Mouse (Mus musculus): ENCODE data around the gene Sae1. TPM values are rescaled to one million over a fixed set of nuclear protein-coding genes. Genes with fewer than 3 reads are reported as not detected.
"Not testable (repeated sequence)": the region's sequence is repeated elsewhere in the genome, so short reads cannot be mapped to it uniquely, and the experiment has no call there.

Sae1 gene
- polyA plus RNA-seq, 1 experiment from 2014 or later, result 232 TPM

DNA sequence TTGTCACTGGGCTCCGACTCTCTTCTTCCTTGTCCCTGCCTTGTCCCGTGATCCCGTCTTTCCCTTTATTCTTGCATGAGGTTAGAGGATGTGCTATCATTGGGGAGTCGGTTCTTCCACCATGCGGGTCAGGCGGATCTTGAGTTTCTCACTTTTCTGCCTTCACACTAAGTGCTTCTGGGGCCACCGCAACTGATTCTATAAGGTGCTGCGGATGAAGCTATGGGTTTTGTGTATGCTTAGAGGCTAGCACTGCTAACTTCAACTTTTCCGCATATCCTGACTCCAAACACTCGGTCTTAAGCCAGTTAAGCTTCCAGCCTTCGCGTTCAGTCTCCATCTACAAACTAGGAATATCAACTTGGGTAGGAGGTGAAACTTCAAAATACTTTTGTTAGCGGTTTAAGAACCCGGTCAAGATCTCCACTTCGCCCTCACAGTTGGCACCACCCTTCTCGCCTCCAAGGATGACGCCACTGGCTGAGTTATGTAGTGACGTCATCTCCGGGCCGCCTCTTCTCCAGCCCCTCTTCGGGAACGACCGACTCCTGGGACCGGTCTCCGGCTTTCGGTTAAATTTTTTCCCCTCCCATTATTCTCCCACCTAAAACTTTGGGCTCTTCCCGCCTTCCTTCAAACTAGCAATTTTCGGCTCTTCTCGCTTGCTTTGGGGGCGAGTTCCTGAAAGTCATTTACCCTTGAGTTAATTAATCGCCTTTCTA is 11.7 kb upstream of the Sae1 start:
- H3K4me2 ChIP-seq (ENCODE audit: low read depth, low read length), result peak overlapping the region; percentile 74
- peaks cover 9% of the 10 kb centered on the region for H3K4me1 ChIP-seq (ENCODE audit: control insufficient read depth, insufficient read depth, low read length)
- ATAC-seq (ENCODE audit: low read depth) (peak; percentile 81), DNase-seq (ENCODE audit: low spot score) (peak; percentile 97)
- peak overlapping the region; percentile 100 for H3K27ac ChIP-seq (replicated peaks; ENCODE audit: low read depth, low read length)
- no peaks in the 10 kb centered on the region for H3K36me3 ChIP-seq (ENCODE audit: control insufficient read depth, insufficient read depth, low read length)
- WGBS, result under 1% methylated on average over 31 of the region's 31 CpGs
- peak overlapping the region; percentile 88 for H3K4me3 ChIP-seq (ENCODE audit: low read depth, low read length)
- peak overlapping the region; percentile 100 for H3K9ac ChIP-seq (ENCODE audit: low read depth, low read length)
- H3K27me3 ChIP-seq (replicated peaks; ENCODE audit: control insufficient read depth, insufficient read depth, low read length), result no peaks in the 10 kb centered on the region
- H3K9me3 ChIP-seq (ENCODE audit: control insufficient read depth, low read length), result no peaks in the 10 kb centered on the region

DNA sequence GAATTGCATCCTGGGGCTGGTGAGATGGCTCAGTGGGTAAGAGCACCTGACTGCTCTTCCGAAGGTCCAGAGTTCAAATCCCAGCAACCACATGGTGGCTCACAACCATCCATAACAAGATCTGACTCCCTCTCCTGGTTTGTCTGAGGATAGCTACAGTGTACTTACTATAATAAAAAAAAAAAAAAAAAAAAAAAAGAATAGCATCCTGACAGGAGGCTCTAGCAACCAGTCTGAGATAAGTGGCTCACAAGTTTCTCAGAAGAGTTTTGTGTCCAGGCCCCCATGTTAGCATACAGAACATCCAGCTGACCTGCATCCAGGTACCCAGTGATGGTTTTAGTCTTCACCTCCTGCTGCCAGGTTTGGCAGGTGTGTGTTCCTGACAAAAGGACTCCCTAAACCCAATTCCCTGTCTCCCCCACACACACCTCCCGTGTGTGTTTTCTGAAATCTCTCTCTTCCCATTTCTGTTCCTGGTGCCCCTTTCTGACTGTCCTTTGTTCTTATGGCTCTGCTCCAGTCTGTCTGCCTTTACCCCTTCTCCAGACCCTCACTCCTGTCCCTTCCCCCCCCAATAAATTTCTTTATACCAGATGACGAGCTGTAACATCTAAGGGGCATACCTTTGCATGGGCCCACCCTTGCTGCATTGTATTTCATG is 10.9 kb upstream of the Sae1 start:
- Histone ChIP-seq H3K4me3 (ENCODE audit: low read depth, low read length) (peak overlapping the region; percentile 88), H3K9me3 (ENCODE audit: control insufficient read depth, low read length) (no peaks in the 10 kb centered on the region)

DNA sequence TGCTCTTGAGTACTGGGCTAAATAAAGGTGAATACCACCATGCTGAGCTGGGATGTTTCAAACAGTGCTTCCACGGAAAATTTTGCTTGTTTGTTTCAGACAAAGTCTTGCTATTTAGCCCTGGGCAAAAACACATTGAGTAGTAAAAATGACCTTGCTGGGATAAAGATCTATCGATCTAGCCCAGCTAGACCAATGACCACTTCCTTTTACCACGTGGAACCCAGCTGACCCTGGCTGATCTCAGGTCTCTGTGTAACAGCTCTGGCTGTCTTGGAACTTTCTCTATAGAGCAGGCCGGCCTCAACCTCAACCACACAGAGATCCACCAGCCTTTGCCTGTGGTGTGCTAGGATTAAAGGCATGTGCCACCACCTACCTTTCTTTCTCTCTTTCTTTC is 9.9 kb upstream of the Sae1 start:
- no peak for ATAC-seq (ENCODE audit: low read depth)
- 77% methylated on average over 4 of the region's 4 CpGs for WGBS

More for the DNA sequence above, 10.9 kb upstream of the Sae1 start:
- DNase-seq (ENCODE audit: low spot score) (no peak), ATAC-seq (ENCODE audit: low read depth) (no peak)
- peak overlapping the region; percentile 100 for H3K9ac ChIP-seq (ENCODE audit: low read depth, low read length)
- no peaks in the 10 kb centered on the region for H3K27me3 ChIP-seq (replicated peaks; ENCODE audit: control insufficient read depth, insufficient read depth, low read length)
- no peaks in the 10 kb centered on the region for H3K36me3 ChIP-seq (ENCODE audit: control insufficient read depth, insufficient read depth, low read length)
- peak overlapping the region; percentile 74 for H3K4me2 ChIP-seq (ENCODE audit: low read depth, low read length)
- peak overlapping the region; percentile 100 for H3K27ac ChIP-seq (replicated peaks; ENCODE audit: low read depth, low read length)
- WGBS, result 60% methylated on average over 3 of the region's 3 CpGs
- peaks cover 4% of the 10 kb centered on the region for H3K4me1 ChIP-seq (ENCODE audit: control insufficient read depth, insufficient read depth, low read length)

DNA sequence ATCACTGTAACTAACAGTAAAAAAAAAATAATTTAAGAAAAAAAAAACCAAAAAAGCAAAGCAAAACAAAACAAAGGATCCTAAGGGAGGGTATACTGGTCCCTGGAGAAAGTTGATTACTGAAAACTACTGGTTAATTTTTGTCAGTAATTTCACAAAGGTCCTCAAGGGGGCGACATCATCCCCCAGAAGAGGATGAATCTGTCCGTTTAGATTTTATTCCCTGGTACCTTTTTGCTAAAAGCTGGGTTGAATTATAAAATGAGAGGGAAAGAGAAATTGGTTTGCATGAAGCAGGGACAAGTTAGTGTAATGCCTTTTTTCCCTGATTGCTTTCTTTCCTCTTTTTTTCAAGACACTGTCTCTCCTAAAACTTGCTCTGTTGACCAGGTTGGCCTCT is 8.3 kb upstream of the Sae1 start:
- H3K27ac ChIP-seq (replicated peaks; ENCODE audit: low read depth, low read length), result 0 out of 2 replicates have a peak overlapping the region, but pooled peaks have one; percentile 4
- H3K4me1 ChIP-seq (ENCODE audit: control insufficient read depth, insufficient read depth, low read length), result no peaks in the 10 kb centered on the region
- no peak overlapping the region for H3K4me3 ChIP-seq (ENCODE audit: low read depth, low read length)
- H3K9ac ChIP-seq (ENCODE audit: low read depth, low read length), result no peak overlapping the region
- no peaks in the 10 kb centered on the region for H3K9me3 ChIP-seq (ENCODE audit: control insufficient read depth, low read length)
- DNase-seq (ENCODE audit: low spot score) (peak; percentile 56), ATAC-seq (ENCODE audit: low read depth) (no peak)
- no peaks in the 10 kb centered on the region for H3K27me3 ChIP-seq (replicated peaks; ENCODE audit: control insufficient read depth, insufficient read depth, low read length)
- H3K4me2 ChIP-seq (ENCODE audit: low read depth, low read length), result no peak overlapping the region
- WGBS, result 2% methylated on average over 2 of the region's 2 CpGs
- H3K36me3 ChIP-seq (ENCODE audit: control insufficient read depth, insufficient read depth, low read length), result no peaks in the 10 kb centered on the region

More for the DNA sequence above, 9.9 kb upstream of the Sae1 start:
- DNase-seq (ENCODE audit: low spot score), result no peak
- Histone ChIP-seq H3K4me2 (ENCODE audit: low read depth, low read length) (no peak overlapping the region), H3K27me3 (replicated peaks; ENCODE audit: control insufficient read depth, insufficient read depth, low read length) (no peaks in the 10 kb centered on the region), H3K4me1 (ENCODE audit: control insufficient read depth, insufficient read depth, low read length) (no peaks in the 10 kb centered on the region), H3K36me3 (ENCODE audit: control insufficient read depth, insufficient read depth, low read length) (no peaks in the 10 kb centered on the region), H3K27ac (replicated peaks; ENCODE audit: low read depth, low read length) (no peak overlapping the region), H3K9ac (ENCODE audit: low read depth, low read length) (no peak overlapping the region), H3K4me3 (ENCODE audit: low read depth, low read length) (no peak overlapping the region), H3K9me3 (ENCODE audit: control insufficient read depth, low read length) (no peaks in the 10 kb centered on the region)

DNA sequence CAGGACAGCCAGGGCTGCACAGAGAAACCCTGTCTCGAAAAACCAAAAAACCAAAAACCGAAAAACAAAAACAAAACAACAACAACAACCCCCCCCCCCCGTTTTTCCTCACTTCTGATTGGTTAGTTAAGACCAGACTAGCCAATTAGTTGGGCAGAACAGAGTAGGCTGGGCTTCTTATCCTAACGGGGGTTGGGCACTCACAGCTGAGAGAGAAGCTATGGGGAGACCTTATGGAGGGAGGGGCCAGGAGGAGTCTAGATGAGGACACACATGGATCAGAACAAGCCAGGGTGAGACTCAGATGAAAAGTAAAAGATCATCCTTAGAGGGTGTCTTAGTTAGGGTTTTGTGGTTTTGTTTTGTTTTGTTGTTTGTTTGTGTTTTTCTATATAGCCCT is 5.3 kb upstream of the Sae1 start:
- no peak overlapping the region for H3K9ac ChIP-seq (ENCODE audit: low read depth, low read length)
- no peaks in the 10 kb centered on the region for H3K4me1 ChIP-seq (ENCODE audit: control insufficient read depth, insufficient read depth, low read length)
- ATAC-seq (ENCODE audit: low read depth), result no peak
- no peaks in the 10 kb centered on the region for H3K36me3 ChIP-seq (ENCODE audit: control insufficient read depth, insufficient read depth, low read length)
- H3K4me3 ChIP-seq (ENCODE audit: low read depth, low read length), result no peak overlapping the region
- H3K4me2 ChIP-seq (ENCODE audit: low read depth, low read length), result no peak overlapping the region
- H3K9me3 ChIP-seq (ENCODE audit: control insufficient read depth, low read length), result no peaks in the 10 kb centered on the region
- H3K27ac ChIP-seq (replicated peaks; ENCODE audit: low read depth, low read length), result no peak overlapping the region
- H3K27me3 ChIP-seq (replicated peaks; ENCODE audit: control insufficient read depth, insufficient read depth, low read length), result no peaks in the 10 kb centered on the region
- WGBS, result 51% methylated on average over 4 of the region's 4 CpGs
- no peak for DNase-seq (ENCODE audit: low spot score)

DNA sequence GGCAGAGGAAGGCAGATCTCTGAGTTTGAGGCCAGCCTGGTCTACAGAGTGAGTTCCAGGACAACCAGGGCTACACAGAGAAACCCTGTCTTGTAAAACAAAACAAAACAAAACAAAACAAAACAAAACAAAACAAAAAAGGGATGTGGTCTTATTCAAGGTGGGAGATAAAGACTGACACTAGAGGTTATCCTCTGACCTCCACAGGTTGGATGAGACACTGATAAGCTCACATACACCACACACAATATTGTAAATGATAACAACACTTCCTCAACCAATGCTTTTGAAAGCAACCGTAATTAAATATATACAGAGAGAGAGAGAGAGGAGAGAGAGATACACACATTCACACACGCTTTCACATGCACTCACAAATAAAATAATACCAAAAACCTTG is 2.3 kb upstream of the Sae1 start:
- not testable (repeated sequence) for DNase-seq (ENCODE audit: low spot score); H3K27ac ChIP-seq (replicated peaks; ENCODE audit: low read depth, low read length); H3K36me3 ChIP-seq (ENCODE audit: control insufficient read depth, insufficient read depth, low read length); H3K4me2 ChIP-seq (ENCODE audit: low read depth, low read length); ATAC-seq (ENCODE audit: low read depth); H3K9me3 ChIP-seq (ENCODE audit: control insufficient read depth, low read length); H3K27me3 ChIP-seq (replicated peaks; ENCODE audit: control insufficient read depth, insufficient read depth, low read length); H3K4me3 ChIP-seq (ENCODE audit: low read depth, low read length); H3K9ac ChIP-seq (ENCODE audit: low read depth, low read length)
- H3K4me1 ChIP-seq (ENCODE audit: control insufficient read depth, insufficient read depth, low read length), result peaks cover 11% of the 10 kb centered on the region
- WGBS, result 85% methylated on average over 2 of the region's 2 CpGs

DNA sequence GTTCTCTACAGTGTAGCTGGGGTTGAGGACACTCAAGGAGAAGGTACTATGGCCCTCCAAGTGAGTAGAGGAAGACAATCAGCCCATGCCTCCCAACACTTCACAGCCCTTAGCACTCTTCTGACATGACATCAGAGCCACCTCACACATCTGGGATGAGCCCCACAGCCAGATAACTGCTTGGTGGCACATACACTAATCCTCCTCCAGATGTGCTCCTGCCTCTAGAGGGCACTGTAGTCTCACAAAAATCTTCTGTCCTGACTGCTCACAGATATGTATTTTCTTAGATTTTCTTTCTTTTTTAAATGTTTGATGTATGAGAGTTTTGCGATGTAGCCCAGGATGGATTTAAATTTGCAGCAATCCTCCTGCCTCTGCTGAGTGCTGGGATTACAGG is 11.1 kb downstream of the Sae1 start:
- H3K4me3 ChIP-seq (ENCODE audit: low read depth, low read length), result no peak overlapping the region
- no peak overlapping the region for H3K27ac ChIP-seq (replicated peaks; ENCODE audit: low read depth, low read length)
- no peaks in the 10 kb centered on the region for H3K9me3 ChIP-seq (ENCODE audit: control insufficient read depth, low read length)
- no peaks in the 10 kb centered on the region for H3K27me3 ChIP-seq (replicated peaks; ENCODE audit: control insufficient read depth, insufficient read depth, low read length)
- no peaks in the 10 kb centered on the region for H3K4me1 ChIP-seq (ENCODE audit: control insufficient read depth, insufficient read depth, low read length)
- no peak for DNase-seq (ENCODE audit: low spot score)
- no peak overlapping the region for H3K4me2 ChIP-seq (ENCODE audit: low read depth, low read length)
- 0 out of 2 replicates have a peak, but pooled peaks have one; percentile 26 for ATAC-seq (ENCODE audit: low read depth)
- H3K36me3 ChIP-seq (ENCODE audit: control insufficient read depth, insufficient read depth, low read length), result peaks cover 64% of the 10 kb centered on the region
- no peak overlapping the region for H3K9ac ChIP-seq (ENCODE audit: low read depth, low read length)
- 97% methylated on average over 1 of the region's 1 CpGs for WGBS

DNA sequence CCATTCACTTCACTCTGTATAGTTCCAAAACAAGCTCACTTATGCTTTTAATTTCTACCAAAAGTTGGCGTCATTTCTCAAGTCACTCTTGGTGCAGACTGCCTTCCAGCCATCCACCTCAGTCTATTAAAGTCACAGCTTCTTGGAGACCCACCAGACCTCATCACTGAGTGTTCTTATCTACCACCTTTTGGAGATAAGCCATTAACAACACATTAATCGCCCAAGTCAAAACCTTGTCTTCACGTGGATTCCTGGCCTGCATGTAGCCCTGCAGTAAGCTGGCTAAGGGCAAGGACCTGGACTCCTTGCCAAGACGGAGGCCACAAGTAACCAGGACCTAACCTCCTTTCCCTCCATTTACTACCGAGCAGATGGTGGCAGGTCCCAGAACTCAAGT is 12.6 kb downstream of the Sae1 start:
- Histone ChIP-seq H3K4me2 (ENCODE audit: low read depth, low read length) (no peak overlapping the region), H3K27ac (replicated peaks; ENCODE audit: low read depth, low read length) (no peak overlapping the region), H3K36me3 (ENCODE audit: control insufficient read depth, insufficient read depth, low read length) (peaks cover 74% of the 10 kb centered on the region), H3K9ac (ENCODE audit: low read depth, low read length) (no peak overlapping the region), H3K9me3 (ENCODE audit: control insufficient read depth, low read length) (no peaks in the 10 kb centered on the region), H3K4me1 (ENCODE audit: control insufficient read depth, insufficient read depth, low read length) (no peaks in the 10 kb centered on the region), H3K4me3 (ENCODE audit: low read depth, low read length) (no peak overlapping the region), H3K27me3 (replicated peaks; ENCODE audit: control insufficient read depth, insufficient read depth, low read length) (no peaks in the 10 kb centered on the region)
- DNase-seq (ENCODE audit: low spot score) (no peak), ATAC-seq (ENCODE audit: low read depth) (no peak)
- 89% methylated on average over 5 of the region's 5 CpGs for WGBS

Measured in embryonic facial prominence, embryonic 14.5 days (tissue).